Mouse (Mus musculus): ENCODE data around the gene Smpdl3a. TPM values are rescaled to one million over a fixed set of nuclear protein-coding genes. Genes with fewer than 3 reads are reported as not detected.

Gene Smpdl3a
- polyA plus RNA-seq, 1 experiment: 32.9 TPM

DNA sequence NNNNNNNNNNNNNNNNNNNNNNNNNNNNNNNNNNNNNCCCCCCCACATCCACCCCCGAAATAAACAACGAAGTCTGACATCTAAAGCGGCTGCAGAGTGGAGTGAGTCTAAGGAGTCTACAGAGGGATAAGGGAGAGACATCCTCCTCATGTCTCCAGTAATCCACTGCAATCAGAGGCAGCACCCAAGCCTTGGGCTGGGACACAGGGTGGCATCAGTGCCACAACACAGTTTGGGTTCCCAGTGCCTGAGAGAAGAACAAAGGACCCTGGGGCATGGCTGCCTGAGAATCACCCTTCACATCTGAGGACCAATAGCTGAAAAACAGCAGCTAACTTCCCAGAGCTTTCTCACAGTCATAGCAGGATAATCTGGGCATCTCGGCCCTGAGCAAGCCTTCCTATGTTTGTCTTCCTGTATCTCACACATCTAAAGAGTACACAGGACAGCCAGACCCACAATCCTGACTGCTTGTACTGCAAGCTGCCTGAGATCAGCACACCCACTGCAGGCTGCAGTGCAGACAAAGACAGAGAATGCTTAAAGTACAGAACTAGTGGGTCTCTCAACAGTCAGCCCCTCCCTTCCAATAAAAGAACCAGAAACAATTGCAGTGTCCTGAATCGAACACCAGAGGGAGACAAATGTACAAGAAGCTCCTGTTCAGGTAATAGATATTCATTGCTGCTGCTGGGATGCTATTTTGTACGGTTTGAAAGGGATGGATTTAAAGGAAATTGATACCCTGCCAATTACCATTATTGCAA lies 54.0 kb downstream of the Smpdl3a start:
- Histone ChIP-seq H3K27ac (ENCODE audit: insufficient read depth, low read length) (no peak overlapping the region), H3K4me3 (ENCODE audit: insufficient read depth, low read length) (no peak overlapping the region), H3K4me1 (ENCODE audit: control insufficient read depth, insufficient read depth, low read length) (no peaks in the 10 kb centered on the region)
- no peak for TF ChIP-seq POLR2A (IDR thresholded peaks at IDR 0.05; ENCODE audit: low read depth, low read length)

Other genes with a start within 250 kb of the Smpdl3a start
- gene Pkib, start 162.4 kb upstream of the Smpdl3a start, polyA plus RNA-seq (2011; ENCODE audit: insufficient read length, low read depth, missing spikeins): not detected in 2 replicates
- gene Fabp7, start 9.5 kb upstream of the Smpdl3a start, polyA plus RNA-seq (2011; ENCODE audit: insufficient read length, low read depth, missing spikeins): 2.9 and 14.0 TPM in 2 replicates

Data from embryonic fibroblast, embryonic 13.5 days (primary cell).